Mouse (Mus musculus) forebrain, embryonic 11.5 days (tissue): ENCODE results near the gene Timm8b. TPM values are rescaled to one million over a fixed set of nuclear protein-coding genes. Genes with fewer than 3 reads are reported as not detected.
"Not testable (repeated sequence)": the region's sequence is repeated elsewhere in the genome, so short reads cannot be mapped to it uniquely, and the experiment has no call there.

Source experiments
- ATAC-seq: fragments of 200-750 bp; cut with Nextera tagmentation; replicated peaks from 2 replicates; pipeline ENCODE4 v1.8.0; 2017; ENCODE audit warnings: moderate TSS enrichment; ENCODE audit not compliant: low FRiP score
- DNase-seq: peaks from one replicate; pipeline ENCODE4 v3.0.0-alpha.2; 2017; ENCODE audit warnings: low spot score
- H3K27ac ChIP-seq: fragments of 300-500 bp; sonication (generic); 2 replicates; pipeline ENCODE4 v1.5.1; 2014; ENCODE audit warnings: low read depth, low read length
- H3K27me3 ChIP-seq: fragments of 300-500 bp; sonication (generic); 2 replicates; pipeline ENCODE4 v1.6.1; 2014; ENCODE audit warnings: mild to moderate bottlenecking, low read length, mixed read lengths; ENCODE audit not compliant: control insufficient read depth, insufficient read depth
- H3K36me3 ChIP-seq: fragments of 300-500 bp; sonication (generic); 2 replicates; pipeline ENCODE4 v1.6.1; 2014; ENCODE audit warnings: mild to moderate bottlenecking, low read length, moderate library complexity, mixed read lengths; ENCODE audit not compliant: control insufficient read depth, insufficient read depth
- H3K4me1 ChIP-seq: fragments of 300-500 bp; sonication (generic); replicated peaks from 2 replicates; pipeline ENCODE4 v1.6.1; 2014; ENCODE audit warnings: low read length, mixed read lengths; ENCODE audit not compliant: control insufficient read depth, insufficient read depth
- H3K4me2 ChIP-seq: fragments of 300-500 bp; sonication (generic); 2 replicates; pipeline ENCODE4 v1.6.1; 2014; ENCODE audit warnings: low read depth, mild to moderate bottlenecking, low read length, moderate library complexity, mixed read lengths; ENCODE audit not compliant: severe bottlenecking
- H3K4me3 ChIP-seq: fragments of 300-500 bp; sonication (generic); 2 replicates; pipeline ENCODE4 v1.5.1; 2014; ENCODE audit warnings: low read depth, low read length
- H3K9ac ChIP-seq: fragments of 300-500 bp; sonication (generic); 2 replicates; pipeline ENCODE4 v1.6.1; 2014; ENCODE audit warnings: low read length
- H3K9me3 ChIP-seq: fragments of 300-500 bp; sonication (generic); 2 replicates; pipeline ENCODE4 v1.6.1; 2016; ENCODE audit warnings: low read length, mixed read lengths; ENCODE audit not compliant: control insufficient read depth
- WGBS: fragments of 180-500 bp; shearing (Covaris S2); extraction: QIAGEN DNeasy Blood & Tissue Kit; methylation state at CpG from one replicate; pipeline ENCODE4 v1.1.7; 2014; 5-methylcytosine and 5-hydroxymethylcytosine counted together
- polyA plus RNA-seq: library from polyadenylated mRNA; unstranded; fragments of >200 nt; fragmentation: Nextera tagmentation; extraction: Ambion mirVana; gene quantifications from 2 replicates; pipeline ENCODE4 v1.2.1, GENCODE M21; 2014

Gene Timm8b
- polyA plus RNA-seq, 1 experiment from 2014 or later: 323 TPM

DNA sequence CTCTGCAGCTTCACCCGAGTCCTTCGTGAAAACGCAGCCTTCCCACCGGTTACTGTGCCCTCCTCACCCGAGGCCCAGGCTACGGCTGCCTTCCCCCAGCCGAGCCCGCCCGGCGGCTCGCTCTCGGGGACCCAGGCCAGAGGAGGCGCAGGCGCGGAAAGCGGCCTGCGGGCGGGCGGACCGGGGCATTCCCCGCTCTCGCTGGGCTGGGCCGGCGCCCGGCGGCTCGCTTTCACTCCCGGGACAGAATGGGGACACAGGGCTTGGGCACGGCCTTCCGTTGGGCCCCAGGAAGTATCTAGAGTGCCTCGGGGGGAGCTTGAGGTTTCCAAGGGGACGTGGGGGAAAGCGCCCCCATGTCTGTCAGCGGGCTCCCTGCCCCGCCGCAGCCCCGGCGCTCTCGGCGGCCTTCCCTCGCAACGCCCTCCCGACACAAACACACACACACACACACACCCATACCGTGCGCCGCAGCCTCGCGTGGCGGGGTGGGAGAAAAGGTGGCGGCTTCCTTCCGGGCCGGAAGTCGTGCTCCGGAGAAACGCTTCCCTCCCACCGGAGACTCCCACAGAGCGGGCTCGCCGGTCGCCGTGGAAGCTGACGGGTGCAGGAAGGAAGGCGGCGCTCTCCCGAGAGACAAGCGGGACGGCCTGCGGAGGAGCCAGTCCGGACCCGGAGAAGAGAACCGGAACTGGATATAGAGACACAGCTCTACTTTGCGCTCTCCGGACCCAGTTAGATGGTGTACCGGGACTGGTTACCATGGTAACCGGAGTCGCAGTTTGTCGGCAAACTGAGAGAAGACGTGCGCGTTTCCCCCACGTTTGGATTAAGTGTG lies 13.3 kb downstream of the Timm8b start, which contains the start of the genes Pih1d2 and Nkapd1:
Gene Pih1d2, plus strand, starts transcription at position 556 of the 838 bp plus-strand sequence.
Gene Nkapd1, minus strand, starts transcription at position 699 of the 838 bp plus-strand sequence.
- H3K4me1 ChIP-seq: no peaks in the 10 kb centered on the region; the same call in 1 of the 2 replicates
- H3K4me2 ChIP-seq: peak within 1 kb of the TSS; percentile 77
- peak within 1 kb of the TSS; percentile 97 for H3K4me3 ChIP-seq
- H3K9ac ChIP-seq: peak within 1 kb of the TSS; percentile 95
- peak; percentile 90 for DNase-seq
- ATAC-seq: peak; percentile 93
- H3K36me3 ChIP-seq: peaks cover 7% of the 10 kb centered on the region; the same call in 1 of the 2 replicates
- no peaks in the 10 kb centered on the region for H3K9me3 ChIP-seq
- H3K27ac ChIP-seq: peak within 1 kb of the TSS; percentile 85
- under 1% methylated on average over 68 of the region's 81 CpGs for WGBS
- H3K27me3 ChIP-seq: no peaks in the 10 kb centered on the region

DNA sequence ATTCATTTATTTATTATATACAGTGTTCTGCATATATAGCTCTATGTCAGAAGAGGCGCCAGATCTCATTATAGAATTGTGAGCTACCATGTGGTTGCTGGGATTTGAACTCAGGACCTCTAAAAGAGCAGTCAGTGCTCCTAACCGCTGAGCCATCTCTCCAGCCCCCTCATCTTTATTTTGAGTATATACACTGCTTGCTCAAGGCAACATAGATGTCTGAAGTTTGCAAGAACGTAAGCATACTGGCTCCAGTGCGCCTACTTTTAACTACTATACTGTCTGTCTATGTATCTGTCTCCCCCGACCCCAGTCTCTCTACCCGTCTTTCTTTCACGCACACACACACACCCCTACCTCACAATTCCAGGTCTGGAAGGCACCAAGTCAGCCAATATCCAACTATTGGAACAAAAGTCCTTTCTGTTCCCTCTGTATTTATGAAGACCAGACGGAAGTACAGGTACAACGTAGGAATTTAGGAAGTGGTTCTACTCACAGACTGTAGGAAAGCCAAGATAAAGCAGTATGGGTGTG lies 14.2 kb downstream of the Timm8b start:
- ATAC-seq: no peak; the same call in 1 of the 2 replicates
- H3K27me3 ChIP-seq: no peaks in the 10 kb centered on the region
- H3K4me3 ChIP-seq: peak overlapping the region; percentile 97
- peaks cover 7% of the 10 kb centered on the region; the same call in 1 of the 2 replicates for H3K36me3 ChIP-seq
- H3K4me2 ChIP-seq: peak overlapping the region; percentile 77; the same call in 1 of the 2 replicates
- H3K9ac ChIP-seq: no peak overlapping the region
- no peaks in the 10 kb centered on the region; the same call in 1 of the 2 replicates for H3K4me1 ChIP-seq
- no peak for DNase-seq
- no peaks in the 10 kb centered on the region for H3K9me3 ChIP-seq
- no peak overlapping the region for H3K27ac ChIP-seq
- 65% methylated on average over 9 of the region's 9 CpGs for WGBS

DNA sequence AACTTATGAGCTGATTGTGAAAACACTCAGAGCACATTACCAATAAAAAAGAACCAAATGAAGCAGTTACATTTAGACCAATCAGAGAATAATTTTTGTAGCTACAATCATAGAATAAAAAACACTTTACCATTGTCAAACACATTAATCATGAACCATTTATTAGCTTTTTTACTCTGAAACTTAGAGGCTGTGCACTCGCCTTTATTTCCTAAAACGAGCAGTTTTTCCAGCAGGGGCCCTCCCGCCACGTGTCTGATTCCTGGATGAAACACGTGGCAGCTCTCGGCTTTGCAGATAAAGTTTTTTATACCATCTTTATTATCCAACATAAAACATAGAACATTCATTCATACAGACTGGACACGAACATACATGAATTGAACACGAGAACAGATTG lies 27.2 kb downstream of the Timm8b start:
- H3K27ac ChIP-seq, DNase-seq, H3K4me2 ChIP-seq, H3K9ac ChIP-seq, H3K27me3 ChIP-seq, ATAC-seq, H3K9me3 ChIP-seq, H3K36me3 ChIP-seq, H3K4me1 ChIP-seq, H3K4me3 ChIP-seq: not testable (repeated sequence)
- 92% methylated on average over 6 of the region's 8 CpGs for WGBS

DNA sequence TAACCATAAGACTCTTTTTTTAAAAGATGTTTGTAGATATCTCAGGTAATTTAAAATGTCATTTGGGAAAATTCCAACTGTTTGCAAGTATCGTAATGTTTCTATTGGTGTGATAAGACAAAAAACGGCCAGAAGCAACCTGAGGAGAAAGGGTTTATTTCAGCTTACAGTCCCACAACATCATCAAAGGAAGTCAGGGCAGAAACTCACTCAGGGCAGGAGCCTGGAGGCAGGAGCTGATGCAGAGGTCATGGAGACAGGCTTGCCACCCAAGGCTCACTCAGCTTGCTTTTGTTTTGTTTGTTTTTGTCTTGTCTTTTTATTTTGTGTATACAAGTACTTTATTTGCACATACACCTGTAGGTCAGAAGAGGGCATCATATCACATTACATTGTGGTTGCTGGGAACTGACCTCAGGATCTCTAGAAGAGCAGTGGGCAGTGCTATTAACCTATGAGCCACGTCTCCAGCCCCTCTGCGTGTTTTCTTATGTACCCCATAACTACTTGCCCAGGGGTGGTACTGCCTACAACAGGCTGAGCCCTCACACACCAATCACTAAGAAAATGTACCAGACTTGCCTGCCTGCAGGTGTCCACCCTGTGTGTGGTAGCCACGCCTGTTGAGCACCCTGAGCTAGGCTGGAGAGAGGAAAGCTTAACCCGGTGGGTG lies 28.4 kb downstream of the Timm8b start:
- Histone ChIP-seq H3K4me1 (no peaks in the 10 kb centered on the region), H3K9ac (no peak overlapping the region), H3K36me3 (no peaks in the 10 kb centered on the region; the same call in 1 of the 2 replicates), H3K27me3 (no peaks in the 10 kb centered on the region), H3K27ac (no peak overlapping the region), H3K4me2 (no peak overlapping the region), H3K4me3 (no peak overlapping the region), H3K9me3 (no peaks in the 10 kb centered on the region)
- 90% methylated on average over 6 of the region's 6 CpGs for WGBS
- DNase-seq (no peak), ATAC-seq (no peak)

DNA sequence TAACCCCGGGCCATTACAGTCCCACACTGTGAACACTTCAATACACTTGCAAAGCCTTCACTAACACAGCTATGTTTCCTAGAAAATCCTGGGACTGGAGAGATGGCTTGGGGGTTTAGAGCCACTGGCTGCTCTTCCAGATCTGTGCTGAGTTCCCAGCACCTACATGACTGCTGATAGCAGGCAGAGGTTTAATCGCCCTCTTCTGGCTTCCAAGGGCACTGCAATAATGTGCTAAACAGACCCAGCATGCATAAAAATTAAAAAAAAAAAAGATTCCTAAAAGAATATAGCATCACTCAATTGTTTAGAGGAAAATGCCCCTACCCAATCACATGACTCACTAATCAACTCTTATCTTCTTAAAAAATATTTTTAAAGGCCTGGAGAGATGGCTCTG lies 29.3 kb downstream of the Timm8b start:
- Histone ChIP-seq H3K27ac (no peak overlapping the region), H3K4me3 (no peak overlapping the region), H3K4me1 (no peaks in the 10 kb centered on the region), H3K27me3 (no peaks in the 10 kb centered on the region), H3K9me3 (no peaks in the 10 kb centered on the region), H3K4me2 (no peak overlapping the region), H3K9ac (no peak overlapping the region), H3K36me3 (no peaks in the 10 kb centered on the region; the same call in 1 of the 2 replicates)
- no peak for ATAC-seq
- DNase-seq: peak; percentile 53
- WGBS: 58% methylated on average over 2 of the region's 2 CpGs

DNA sequence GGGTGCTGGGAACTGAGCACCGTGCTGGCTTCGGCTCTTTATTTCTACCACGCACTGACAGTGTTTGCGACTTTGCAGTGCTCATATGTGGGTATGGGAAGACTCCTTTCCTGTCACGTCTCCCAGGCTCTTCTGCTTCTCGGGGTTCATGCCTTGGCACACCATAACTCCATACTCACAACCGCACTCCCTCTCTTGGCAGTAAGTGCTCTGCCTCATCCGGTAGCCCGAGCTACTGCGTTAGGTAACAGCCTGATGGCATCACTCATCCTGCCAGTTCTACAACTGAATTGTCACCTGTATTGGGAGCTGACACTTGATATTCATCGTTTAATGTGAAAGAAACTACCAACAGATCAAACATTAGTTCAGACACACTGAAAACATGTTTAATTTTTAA lies 30.6 kb downstream of the Timm8b start:
- H3K9me3 ChIP-seq: no peaks in the 10 kb centered on the region
- peaks cover 2% of the 10 kb centered on the region; the same call in 1 of the 2 replicates for H3K36me3 ChIP-seq
- no peaks in the 10 kb centered on the region for H3K4me1 ChIP-seq
- no peak overlapping the region for H3K9ac ChIP-seq
- H3K4me2 ChIP-seq: no peak overlapping the region
- WGBS: 93% methylated on average over 11 of the region's 11 CpGs
- H3K27ac ChIP-seq: no peak overlapping the region
- no peak overlapping the region for H3K4me3 ChIP-seq
- no peaks in the 10 kb centered on the region for H3K27me3 ChIP-seq
- ATAC-seq: no peak
- no peak for DNase-seq

DNA sequence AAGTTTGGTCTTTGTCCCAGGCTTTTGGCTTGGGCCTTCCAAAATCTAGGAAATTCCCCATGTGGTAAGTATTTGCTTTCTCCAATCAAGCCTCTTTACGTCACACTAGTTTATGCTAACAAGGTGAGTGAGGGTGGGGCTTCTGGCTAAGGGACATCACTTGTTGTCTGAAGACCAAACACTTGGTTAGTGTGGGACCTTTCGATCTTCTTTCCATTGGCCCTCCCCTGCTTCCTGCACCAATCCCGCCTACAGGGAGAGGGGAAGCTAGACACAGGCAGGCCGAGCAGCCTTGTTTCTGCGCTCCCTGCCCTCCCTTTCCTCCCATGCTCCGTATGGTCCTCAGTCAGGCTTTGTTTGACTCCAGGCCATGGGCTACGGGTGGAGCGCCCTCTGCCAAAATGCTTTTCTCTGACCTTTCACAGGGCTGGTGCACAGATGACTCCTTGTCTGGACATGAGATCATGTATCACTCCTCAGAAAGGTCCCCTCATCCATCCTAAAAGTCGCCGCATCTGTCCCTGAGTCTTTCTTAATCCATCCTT lies 43.2 kb downstream of the Timm8b start:
- Histone ChIP-seq H3K9ac (no peak overlapping the region), H3K4me2 (no peak overlapping the region), H3K4me1 (no peaks in the 10 kb centered on the region), H3K27me3 (no peaks in the 10 kb centered on the region), H3K4me3 (no peak overlapping the region), H3K36me3 (peaks cover 12% of the 10 kb centered on the region; the same call in 1 of the 2 replicates), H3K27ac (no peak overlapping the region), H3K9me3 (no peaks in the 10 kb centered on the region)
- DNase-seq (no peak), ATAC-seq (no peak)
- 75% methylated on average over 10 of the region's 10 CpGs for WGBS

DNA sequence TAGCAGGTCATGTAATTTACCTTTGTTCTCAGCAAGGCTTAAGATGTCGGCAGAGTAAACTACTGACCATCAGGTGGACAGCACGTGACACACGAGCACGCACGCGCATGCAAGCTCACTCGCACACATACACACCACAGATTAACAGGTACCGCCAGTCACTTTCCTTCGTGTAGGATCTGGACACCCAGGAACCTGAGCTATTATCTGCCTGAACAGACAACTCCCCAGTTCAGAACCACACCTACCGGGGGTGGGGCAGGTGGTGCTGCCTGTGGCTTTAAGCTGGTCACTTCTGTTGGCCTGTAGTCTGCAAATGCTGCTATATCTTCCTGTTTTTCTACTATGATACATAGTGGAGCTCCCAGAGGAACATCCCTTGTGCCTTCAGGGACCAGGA lies 46.8 kb downstream of the Timm8b start:
- H3K4me3 ChIP-seq: no peak overlapping the region
- 93% methylated on average over 10 of the region's 10 CpGs for whole genome bisulfite sequencing
- H3K9me3 ChIP-seq: no peaks in the 10 kb centered on the region
- no peak overlapping the region for H3K4me2 ChIP-seq
- no peak overlapping the region for H3K27ac ChIP-seq
- H3K4me1 ChIP-seq: no peaks in the 10 kb centered on the region
- no peak overlapping the region for H3K9ac ChIP-seq
- no peaks in the 10 kb centered on the region for H3K27me3 ChIP-seq
- no peak for DNase-seq
- ATAC-seq: no peak
- H3K36me3 ChIP-seq: peaks cover 10% of the 10 kb centered on the region; the same call in 1 of the 2 replicates
